Mouse (Mus musculus): Measurements from ENCODE around the gene Tmem192. TPM values are rescaled to one million over a fixed set of nuclear protein-coding genes. Genes with fewer than 3 reads are reported as not detected.

Tmem192 gene
- polyA plus RNA-seq, 1 experiment from 2014 or later: 34.8 TPM

DNA sequence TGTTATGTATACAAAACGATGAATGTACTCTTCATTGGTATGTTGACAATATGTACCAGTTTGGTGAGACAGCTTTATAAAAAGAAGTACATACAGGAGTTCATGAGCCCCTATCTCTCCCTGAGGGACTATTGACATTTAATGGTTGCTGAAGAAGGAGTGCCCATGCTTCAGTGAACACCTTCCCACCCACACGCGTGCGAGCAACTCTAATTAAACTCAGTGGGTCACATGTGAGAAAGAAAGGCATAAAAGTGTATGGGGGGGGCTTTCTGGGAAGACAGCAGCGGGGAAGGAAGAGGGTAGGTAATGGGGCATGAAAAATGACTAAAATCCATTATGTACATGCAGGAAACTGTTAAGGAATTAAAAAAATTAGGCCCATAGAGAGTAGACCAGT lies 30.2 kb upstream of the Tmem192 start:
- Histone ChIP-seq H3K9me3 (ENCODE audit: control insufficient read depth, low read length) (no peaks in the 10 kb centered on the region), H3K27me3 (ENCODE audit: control insufficient read depth, insufficient read depth, low read length) (no peaks in the 10 kb centered on the region), H3K27ac (replicated peaks in 1 of 2; ENCODE audit: control insufficient read depth in 1 of 2, insufficient read depth in 1 of 2, low read depth in 2 of 2, low read length in 2 of 2) (no peak overlapping the region), H3K4me3 (ENCODE audit: control insufficient read depth in 1 of 2, insufficient read depth in 1 of 2, low read depth in 1 of 2, low read length in 2 of 2) (no peak overlapping the region), H3K4me1 (ENCODE audit: control insufficient read depth in 2 of 2, insufficient read depth in 2 of 2, low read length in 2 of 2) (no peaks in the 10 kb centered on the region; a peak in 1 of 4 replicates), H3K36me3 (ENCODE audit: control insufficient read depth, insufficient read depth, low read length) (no peaks in the 10 kb centered on the region), H3K4me2 (ENCODE audit: low read length) (no peak overlapping the region), H3K9ac (ENCODE audit: low read length) (no peak overlapping the region)
- ATAC-seq (ENCODE audit: insufficient number of reproducible peaks, insufficient read depth, low FRiP score, low read depth): no peak
- 85% methylated on average over 5 of the region's 5 CpGs for WGBS

DNA sequence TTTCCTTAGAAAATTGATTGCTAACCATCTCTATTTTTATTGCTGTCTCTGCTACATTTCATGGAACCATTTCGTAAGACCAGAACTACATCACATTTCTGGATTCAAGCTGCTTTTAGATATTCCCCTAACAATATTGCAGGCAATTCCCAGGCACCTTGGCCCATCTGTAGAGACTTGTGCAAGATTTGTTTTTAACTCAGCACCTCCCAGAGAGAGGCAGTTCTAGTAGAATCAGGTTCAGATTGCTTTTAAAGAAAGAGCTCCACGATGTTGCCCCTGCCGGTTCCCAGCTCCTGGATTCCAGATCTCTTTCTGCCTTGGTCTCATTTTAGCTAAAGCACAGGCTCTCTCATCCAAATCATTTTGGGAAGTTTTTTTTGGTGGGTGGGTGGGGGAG lies 23.7 kb upstream of the Tmem192 start:
- no peak overlapping the region for H3K4me3 ChIP-seq (ENCODE audit: control insufficient read depth in 1 of 2, insufficient read depth in 1 of 2, low read depth in 1 of 2, low read length in 2 of 2)
- ATAC-seq (ENCODE audit: insufficient number of reproducible peaks, insufficient read depth, low FRiP score, low read depth): no peak
- no peak overlapping the region for H3K9ac ChIP-seq (ENCODE audit: low read length)
- H3K4me2 ChIP-seq (ENCODE audit: low read length): no peak overlapping the region
- H3K4me1 ChIP-seq (ENCODE audit: control insufficient read depth in 2 of 2, insufficient read depth in 2 of 2, low read length in 2 of 2): no peaks in the 10 kb centered on the region; a peak in 1 of 4 replicates
- no peaks in the 10 kb centered on the region; the same call in 1 of the 2 replicates for H3K9me3 ChIP-seq (ENCODE audit: control insufficient read depth, low read length)
- WGBS: 64% methylated on average over 3 of the region's 3 CpGs
- H3K27me3 ChIP-seq (ENCODE audit: control insufficient read depth, insufficient read depth, low read length): no peaks in the 10 kb centered on the region
- no peaks in the 10 kb centered on the region for H3K36me3 ChIP-seq (ENCODE audit: control insufficient read depth, insufficient read depth, low read length)
- H3K27ac ChIP-seq (replicated peaks in 1 of 2; ENCODE audit: control insufficient read depth in 1 of 2, insufficient read depth in 1 of 2, low read depth in 2 of 2, low read length in 2 of 2): no peak overlapping the region

DNA sequence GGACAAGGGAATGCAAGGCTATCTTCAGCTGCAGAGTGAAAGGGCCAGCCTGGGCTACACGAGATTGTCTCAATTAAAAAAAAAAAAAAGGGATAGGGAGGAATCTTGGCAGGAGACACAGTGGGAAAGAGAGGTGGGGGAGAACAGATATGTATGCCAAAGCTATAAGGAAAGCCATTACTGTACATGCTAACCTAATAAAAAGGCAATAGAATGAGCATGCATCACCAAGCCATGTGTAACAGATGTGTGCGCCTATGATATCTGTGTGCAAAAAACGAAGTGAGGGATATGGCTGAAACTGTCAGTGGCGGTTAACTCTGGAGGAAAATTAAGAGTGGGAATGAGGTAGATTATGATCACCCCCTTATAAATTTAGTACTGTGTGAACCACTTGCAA lies 21.2 kb upstream of the Tmem192 start:
- no peak overlapping the region for H3K27ac ChIP-seq (replicated peaks in 1 of 2; ENCODE audit: control insufficient read depth in 1 of 2, insufficient read depth in 1 of 2, low read depth in 2 of 2, low read length in 2 of 2)
- H3K9me3 ChIP-seq (ENCODE audit: control insufficient read depth, low read length): no peaks in the 10 kb centered on the region; the same call in 1 of the 2 replicates
- ATAC-seq (ENCODE audit: insufficient number of reproducible peaks, insufficient read depth, low FRiP score, low read depth): no peak
- no peak overlapping the region for H3K4me3 ChIP-seq (ENCODE audit: control insufficient read depth in 1 of 2, insufficient read depth in 1 of 2, low read depth in 1 of 2, low read length in 2 of 2)
- H3K36me3 ChIP-seq (ENCODE audit: control insufficient read depth, insufficient read depth, low read length): no peaks in the 10 kb centered on the region
- H3K4me1 ChIP-seq (ENCODE audit: control insufficient read depth in 2 of 2, insufficient read depth in 2 of 2, low read length in 2 of 2): no peaks in the 10 kb centered on the region; a peak in 1 of 4 replicates
- no peak overlapping the region for H3K4me2 ChIP-seq (ENCODE audit: low read length)
- no peaks in the 10 kb centered on the region for H3K27me3 ChIP-seq (ENCODE audit: control insufficient read depth, insufficient read depth, low read length)
- 87% methylated on average over 4 of the region's 4 CpGs for WGBS
- H3K9ac ChIP-seq (ENCODE audit: low read length): no peak overlapping the region

DNA sequence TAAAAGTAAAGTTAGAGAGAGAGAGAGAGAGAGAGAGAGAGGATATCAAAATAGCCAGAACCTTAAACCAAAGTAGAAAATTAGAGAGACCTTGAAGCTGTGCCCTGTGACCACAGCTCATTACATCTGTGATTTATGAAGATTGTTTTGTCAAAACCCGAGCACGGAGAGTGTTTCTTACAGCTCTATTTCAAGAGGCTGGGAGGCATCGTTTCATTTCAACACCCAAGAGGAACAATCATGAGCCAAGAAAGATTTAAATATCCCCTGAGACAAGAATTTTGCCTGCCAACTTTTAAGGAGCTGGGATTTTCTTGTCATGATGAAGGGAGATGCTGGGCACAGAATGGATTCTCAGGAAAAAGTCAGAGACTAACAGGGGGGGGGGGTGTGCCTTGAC lies 20.6 kb upstream of the Tmem192 start:
- no peaks in the 10 kb centered on the region; the same call in 1 of the 2 replicates for H3K9me3 ChIP-seq (ENCODE audit: control insufficient read depth, low read length)
- H3K4me1 ChIP-seq (ENCODE audit: control insufficient read depth in 2 of 2, insufficient read depth in 2 of 2, low read length in 2 of 2): no peaks in the 10 kb centered on the region
- H3K27me3 ChIP-seq (ENCODE audit: control insufficient read depth, insufficient read depth, low read length): no peaks in the 10 kb centered on the region
- no peak overlapping the region for H3K4me3 ChIP-seq (ENCODE audit: control insufficient read depth in 1 of 2, insufficient read depth in 1 of 2, low read depth in 1 of 2, low read length in 2 of 2)
- no peaks in the 10 kb centered on the region for H3K36me3 ChIP-seq (ENCODE audit: control insufficient read depth, insufficient read depth, low read length)
- H3K9ac ChIP-seq (ENCODE audit: low read length): no peak overlapping the region
- 45% methylated on average over 3 of the region's 3 CpGs for WGBS
- H3K4me2 ChIP-seq (ENCODE audit: low read length): no peak overlapping the region
- H3K27ac ChIP-seq (replicated peaks in 1 of 2; ENCODE audit: control insufficient read depth in 1 of 2, insufficient read depth in 1 of 2, low read depth in 2 of 2, low read length in 2 of 2): no peak overlapping the region
- no peak for ATAC-seq (ENCODE audit: insufficient number of reproducible peaks, insufficient read depth, low FRiP score, low read depth)

DNA sequence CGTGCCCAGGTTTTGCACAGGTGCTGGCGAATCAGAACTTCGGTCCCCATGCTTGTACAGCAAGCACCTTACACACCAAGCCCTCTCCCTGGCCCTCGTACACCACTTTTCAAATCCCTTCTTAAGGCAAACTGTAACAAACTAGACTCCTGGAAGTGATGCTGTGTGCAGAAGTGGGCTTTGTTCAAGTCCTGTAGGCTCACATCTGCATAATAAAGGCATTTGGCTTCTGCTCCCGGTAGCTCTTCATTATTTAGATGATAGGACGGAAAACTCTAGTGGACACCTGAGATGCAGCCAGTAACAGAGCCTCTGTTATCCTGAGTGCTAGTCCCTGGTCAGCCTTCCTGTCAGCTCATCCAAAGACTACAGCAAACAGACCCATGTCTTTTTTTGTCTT lies 18.0 kb upstream of the Tmem192 start:
- ATAC-seq (ENCODE audit: insufficient number of reproducible peaks, insufficient read depth, low FRiP score, low read depth): no peak
- Histone ChIP-seq H3K27me3 (ENCODE audit: control insufficient read depth, insufficient read depth, low read length) (no peaks in the 10 kb centered on the region), H3K9me3 (ENCODE audit: control insufficient read depth, low read length) (no peaks in the 10 kb centered on the region; the same call in 1 of the 2 replicates), H3K4me2 (ENCODE audit: low read length) (no peak overlapping the region), H3K36me3 (ENCODE audit: control insufficient read depth, insufficient read depth, low read length) (no peaks in the 10 kb centered on the region), H3K4me3 (ENCODE audit: control insufficient read depth in 1 of 2, insufficient read depth in 1 of 2, low read depth in 1 of 2, low read length in 2 of 2) (no peak overlapping the region), H3K4me1 (ENCODE audit: control insufficient read depth in 2 of 2, insufficient read depth in 2 of 2, low read length in 2 of 2) (no peaks in the 10 kb centered on the region), H3K27ac (replicated peaks in 1 of 2; ENCODE audit: control insufficient read depth in 1 of 2, insufficient read depth in 1 of 2, low read depth in 2 of 2, low read length in 2 of 2) (no peak overlapping the region), H3K9ac (ENCODE audit: low read length) (no peak overlapping the region)
- whole genome bisulfite sequencing: 82% methylated on average over 6 of the region's 6 CpGs

DNA sequence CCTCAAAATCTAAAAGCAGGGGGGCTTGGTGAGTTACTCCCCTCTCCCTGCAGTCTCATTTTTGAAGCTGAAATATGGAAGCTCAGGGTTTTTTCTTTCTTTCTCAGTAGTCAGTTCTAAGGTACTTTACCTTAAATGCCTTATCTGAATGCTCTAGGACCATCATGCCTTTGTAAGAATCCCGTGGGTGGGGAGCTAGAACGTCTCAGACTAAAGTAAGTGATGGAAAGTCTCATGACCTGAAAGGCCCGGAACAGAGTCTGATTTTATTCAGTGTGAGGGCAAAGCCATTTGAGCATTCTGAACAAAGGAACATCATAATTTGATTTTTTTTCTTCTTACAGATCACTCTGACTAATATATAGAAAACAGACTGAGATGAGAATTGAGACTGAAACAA lies 12.0 kb upstream of the Tmem192 start:
- H3K9ac ChIP-seq (ENCODE audit: low read length): no peak overlapping the region
- no peak overlapping the region for H3K27ac ChIP-seq (replicated peaks in 1 of 2; ENCODE audit: control insufficient read depth in 1 of 2, insufficient read depth in 1 of 2, low read depth in 2 of 2, low read length in 2 of 2)
- no peaks in the 10 kb centered on the region for H3K9me3 ChIP-seq (ENCODE audit: control insufficient read depth, low read length)
- H3K4me2 ChIP-seq (ENCODE audit: low read length): no peak overlapping the region
- WGBS: 56% methylated on average over 3 of the region's 3 CpGs
- no peaks in the 10 kb centered on the region for H3K4me1 ChIP-seq (ENCODE audit: control insufficient read depth in 2 of 2, insufficient read depth in 2 of 2, low read length in 2 of 2)
- H3K36me3 ChIP-seq (ENCODE audit: control insufficient read depth, insufficient read depth, low read length): no peaks in the 10 kb centered on the region
- H3K4me3 ChIP-seq (ENCODE audit: control insufficient read depth in 1 of 2, insufficient read depth in 1 of 2, low read depth in 1 of 2, low read length in 2 of 2): no peak overlapping the region
- no peak for ATAC-seq (ENCODE audit: insufficient number of reproducible peaks, insufficient read depth, low FRiP score, low read depth)
- H3K27me3 ChIP-seq (ENCODE audit: control insufficient read depth, insufficient read depth, low read length): no peaks in the 10 kb centered on the region

DNA sequence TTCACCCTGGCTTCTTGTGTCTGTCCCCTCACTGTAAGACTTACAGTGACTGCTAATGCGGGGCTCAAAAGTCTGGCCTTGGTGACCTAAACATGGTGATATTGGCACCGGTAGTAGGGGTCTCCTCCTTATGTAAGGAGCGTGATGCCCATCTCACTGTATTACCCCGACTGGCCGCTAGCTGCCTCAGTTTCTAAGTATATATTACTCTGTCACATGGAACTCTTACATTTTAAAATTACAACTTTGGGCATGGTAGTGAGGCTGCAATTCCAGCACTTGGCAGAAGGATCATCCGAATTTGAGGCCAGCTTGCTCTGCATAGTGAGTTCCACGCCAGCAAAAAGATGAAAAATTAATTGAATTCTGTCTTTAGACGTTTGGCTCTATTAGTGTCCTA lies 6.0 kb upstream of the Tmem192 start:
- H3K27me3 ChIP-seq (ENCODE audit: control insufficient read depth, insufficient read depth, low read length): peaks cover 11% of the 10 kb centered on the region
- no peak overlapping the region for H3K4me3 ChIP-seq (ENCODE audit: control insufficient read depth in 1 of 2, insufficient read depth in 1 of 2, low read depth in 1 of 2, low read length in 2 of 2)
- no peak overlapping the region for H3K4me2 ChIP-seq (ENCODE audit: low read length)
- WGBS: 62% methylated on average over 8 of the region's 8 CpGs
- no peaks in the 10 kb centered on the region for H3K36me3 ChIP-seq (ENCODE audit: control insufficient read depth, insufficient read depth, low read length)
- no peak; the same call in 1 of the 2 replicates for ATAC-seq (ENCODE audit: insufficient number of reproducible peaks, insufficient read depth, low FRiP score, low read depth)
- H3K9ac ChIP-seq (ENCODE audit: low read length): no peak overlapping the region
- H3K4me1 ChIP-seq (ENCODE audit: control insufficient read depth in 2 of 2, insufficient read depth in 2 of 2, low read length in 2 of 2): no peaks in the 10 kb centered on the region; a peak in 1 of 4 replicates
- no peaks in the 10 kb centered on the region for H3K9me3 ChIP-seq (ENCODE audit: control insufficient read depth, low read length)
- no peak overlapping the region for H3K27ac ChIP-seq (replicated peaks in 1 of 2; ENCODE audit: control insufficient read depth in 1 of 2, insufficient read depth in 1 of 2, low read depth in 2 of 2, low read length in 2 of 2)

DNA sequence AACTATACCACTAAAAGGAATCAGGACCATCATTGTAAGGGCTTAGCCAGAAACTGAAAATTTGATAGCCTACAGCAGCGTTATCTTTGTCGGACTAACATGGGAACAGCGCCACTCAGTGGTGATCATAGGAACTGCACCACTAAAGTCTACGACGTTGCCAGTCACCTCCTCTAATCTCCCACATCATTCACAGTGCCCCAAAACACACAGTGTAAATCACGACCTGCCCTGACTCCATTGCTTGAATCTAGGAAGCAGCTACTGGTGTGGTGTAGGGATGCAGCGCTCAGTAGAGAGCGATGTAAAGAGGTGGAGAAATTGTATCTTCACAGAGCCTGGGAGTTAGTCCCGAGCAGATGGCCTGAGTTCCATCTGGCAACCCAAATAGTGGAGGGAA lies 5.5 kb upstream of the Tmem192 start:
- Histone ChIP-seq H3K27me3 (ENCODE audit: control insufficient read depth, insufficient read depth, low read length) (peaks cover 11% of the 10 kb centered on the region), H3K9ac (ENCODE audit: low read length) (no peak overlapping the region), H3K36me3 (ENCODE audit: control insufficient read depth, insufficient read depth, low read length) (no peaks in the 10 kb centered on the region), H3K4me3 (ENCODE audit: control insufficient read depth in 1 of 2, insufficient read depth in 1 of 2, low read depth in 1 of 2, low read length in 2 of 2) (no peak overlapping the region), H3K4me1 (ENCODE audit: control insufficient read depth in 2 of 2, insufficient read depth in 2 of 2, low read length in 2 of 2) (no peaks in the 10 kb centered on the region; a peak in 1 of 4 replicates), H3K27ac (replicated peaks in 1 of 2; ENCODE audit: control insufficient read depth in 1 of 2, insufficient read depth in 1 of 2, low read depth in 2 of 2, low read length in 2 of 2) (no peak overlapping the region), H3K9me3 (ENCODE audit: control insufficient read depth, low read length) (no peaks in the 10 kb centered on the region), H3K4me2 (ENCODE audit: low read length) (no peak overlapping the region)
- ATAC-seq (ENCODE audit: insufficient number of reproducible peaks, insufficient read depth, low FRiP score, low read depth): no peak
- WGBS: 14% methylated on average over 9 of the region's 9 CpGs
